Mouse (Mus musculus) forebrain, embryonic 14.5 days (tissue): ENCODE data around the gene Zfp335. TPM values are rescaled to one million over a fixed set of nuclear protein-coding genes. Genes with fewer than 3 reads are reported as not detected.

Experiments used
- ATAC-seq: fragments of 200-750 bp; cut with Nextera tagmentation; 2 replicates; pipeline ENCODE4 v1.8.0; 2017; ENCODE audit warnings: mild to moderate bottlenecking, moderate library complexity
- DNase-seq: peaks from one replicate; pipeline ENCODE4 v3.0.0-alpha.2; 2015; ENCODE audit warnings: low spot score
- H3K27ac ChIP-seq: fragments of 300-500 bp; sonication (generic); 2 replicates; pipeline ENCODE4 v1.5.1; 2014; ENCODE audit warnings: low read depth, mild to moderate bottlenecking, control low read depth, low read length, moderate library complexity
- H3K27me3 ChIP-seq: fragments of 300-500 bp; sonication (generic); replicated peaks from 2 replicates; pipeline ENCODE4 v1.6.1; 2014; ENCODE audit warnings: low read length, control low read depth, mixed read lengths; ENCODE audit not compliant: control insufficient read depth, insufficient read depth
- H3K36me3 ChIP-seq: fragments of 300-500 bp; sonication (generic); 2 replicates; pipeline ENCODE4 v1.6.1; 2014; ENCODE audit warnings: low read length, control low read depth; ENCODE audit not compliant: control insufficient read depth, insufficient read depth
- H3K4me1 ChIP-seq: fragments of 300-500 bp; sonication (generic); 2 replicates; pipeline ENCODE4 v1.6.1; 2014; ENCODE audit warnings: antibody characterized with exemption, low read length, control low read depth; ENCODE audit not compliant: control insufficient read depth, insufficient read depth
- H3K4me2 ChIP-seq: fragments of 300-500 bp; sonication (generic); 2 replicates; pipeline ENCODE4 v1.6.1; 2014; ENCODE audit warnings: mild to moderate bottlenecking, control low read depth, low read length
- H3K4me3 ChIP-seq: fragments of 300-500 bp; sonication (generic); 2 replicates; pipeline ENCODE4 v1.5.1; 2014; ENCODE audit warnings: low read depth, low read length, control low read depth
- H3K9ac ChIP-seq: fragments of 300-500 bp; sonication (generic); 2 replicates; pipeline ENCODE4 v1.6.1; 2014; ENCODE audit warnings: mild to moderate bottlenecking, low read length, control low read depth, moderate library complexity
- H3K9me3 ChIP-seq: fragments of 300-500 bp; sonication (generic); replicated peaks from 2 replicates; pipeline ENCODE4 v1.6.1; 2016; ENCODE audit warnings: low read length, control low read depth, mixed read lengths; ENCODE audit not compliant: control insufficient read depth
- WGBS: fragments of 180-500 bp; shearing (Covaris S2); extraction: QIAGEN DNeasy Blood & Tissue Kit; methylation state at CpG from one replicate; pipeline ENCODE4 v1.1.7; 2014; 5-methylcytosine and 5-hydroxymethylcytosine counted together
- polyA plus RNA-seq: library from polyadenylated mRNA; unstranded; fragments of >200 nt; fragmentation: Nextera tagmentation; extraction: Ambion mirVana; gene quantifications from 2 replicates; pipeline ENCODE4 v1.2.1, GENCODE M21; 2014

Gene Zfp335
- polyA plus RNA-seq, 1 experiment from 2014 or later: 8.9 TPM

- Histone ChIP-seq H3K4me1 (peaks cover 9% of the 10 kb centered on the region), H3K27ac (no peak overlapping the region), H3K9ac (no peak overlapping the region), H3K36me3 (peaks cover 86% of the 10 kb centered on the region), H3K9me3 (0 out of 2 replicates have a peak, but pooled peaks cover 4% of the 10 kb centered on the region), H3K27me3 (no peaks in the 10 kb centered on the region), H3K4me2 (no peak overlapping the region), H3K4me3 (no peak overlapping the region)
- ATAC-seq (no peak), DNase-seq (no peak)
- WGBS: 97% methylated on average over 4 of the region's 4 CpGs
These were observed 5.5 kb downstream of the Zfp335 start for GRCm38 (mm10) chr2:164906071-164906470.

- Histone ChIP-seq H3K27me3 (no peaks in the 10 kb centered on the region), H3K27ac (no peak overlapping the region), H3K4me3 (no peak overlapping the region), H3K9me3 (0 out of 2 replicates have a peak, but pooled peaks cover 4% of the 10 kb centered on the region), H3K4me2 (no peak overlapping the region), H3K36me3 (peaks cover 99% of the 10 kb centered on the region), H3K4me1 (no peaks in the 10 kb centered on the region), H3K9ac (no peak overlapping the region)
- no peak for ATAC-seq
- no CpG with 5 or more reads among the region's 1 CpGs for WGBS
- no peak for DNase-seq
These were observed 8.1 kb downstream of the Zfp335 start for GRCm38 (mm10) chr2:164903496-164903895.

GRCm38 (mm10) chr2:164901380-164901779 is 10.2 kb downstream of the Zfp335 start:
- H3K27ac ChIP-seq: no peak overlapping the region
- ATAC-seq (no peak), DNase-seq (no peak)
- no peaks in the 10 kb centered on the region for H3K4me1 ChIP-seq
- no peaks in the 10 kb centered on the region for H3K27me3 ChIP-seq
- H3K36me3 ChIP-seq: peaks cover 99% of the 10 kb centered on the region
- 91% methylated on average over 13 of the region's 13 CpGs for WGBS
- H3K4me3 ChIP-seq: no peak overlapping the region
- H3K9ac ChIP-seq: no peak overlapping the region
- H3K9me3 ChIP-seq: 0 out of 2 replicates have a peak, but pooled peaks cover 3% of the 10 kb centered on the region
- no peak overlapping the region for H3K4me2 ChIP-seq

- Histone ChIP-seq H3K9me3 (no peaks in the 10 kb centered on the region), H3K36me3 (peaks cover 100% of the 10 kb centered on the region), H3K9ac (no peak overlapping the region), H3K4me3 (no peak overlapping the region), H3K4me1 (no peaks in the 10 kb centered on the region), H3K27ac (no peak overlapping the region), H3K4me2 (no peak overlapping the region), H3K27me3 (no peaks in the 10 kb centered on the region)
- WGBS: 90% methylated on average over 16 of the region's 16 CpGs
- DNase-seq: no peak
- no peak for ATAC-seq
These were observed 11.7 kb downstream of the Zfp335 start for GRCm38 (mm10) chr2:164899723-164900459.

- Histone ChIP-seq H3K27ac (no peak overlapping the region), H3K9me3 (no peaks in the 10 kb centered on the region), H3K4me1 (no peaks in the 10 kb centered on the region), H3K9ac (no peak overlapping the region), H3K4me3 (no peak overlapping the region), H3K36me3 (peaks cover 100% of the 10 kb centered on the region), H3K4me2 (no peak overlapping the region), H3K27me3 (no peaks in the 10 kb centered on the region)
- DNase-seq (no peak), ATAC-seq (no peak)
- 92% methylated on average over 15 of the region's 15 CpGs for WGBS
These were observed 12.5 kb downstream of the Zfp335 start for GRCm38 (mm10) chr2:164899034-164899433.

- no peak overlapping the region for H3K9ac ChIP-seq
- H3K9me3 ChIP-seq: no peaks in the 10 kb centered on the region
- H3K27me3 ChIP-seq: no peaks in the 10 kb centered on the region
- H3K4me1 ChIP-seq: no peaks in the 10 kb centered on the region
- WGBS: 98% methylated on average over 7 of the region's 7 CpGs
- H3K4me3 ChIP-seq: no peak overlapping the region
- peaks cover 100% of the 10 kb centered on the region for H3K36me3 ChIP-seq
- ATAC-seq (no peak), DNase-seq (no peak)
- H3K4me2 ChIP-seq: no peak overlapping the region
- H3K27ac ChIP-seq: no peak overlapping the region
These were observed 13.5 kb downstream of the Zfp335 start for GRCm38 (mm10) chr2:164898008-164898407.

- Histone ChIP-seq H3K27ac (no peak overlapping the region), H3K36me3 (peaks cover 100% of the 10 kb centered on the region), H3K9ac (no peak overlapping the region), H3K4me3 (no peak overlapping the region), H3K4me1 (no peaks in the 10 kb centered on the region), H3K27me3 (no peaks in the 10 kb centered on the region), H3K9me3 (no peaks in the 10 kb centered on the region), H3K4me2 (no peak overlapping the region)
- ATAC-seq (no peak), DNase-seq (no peak)
- 93% methylated on average over 6 of the region's 6 CpGs for WGBS
These were observed 15.7 kb downstream of the Zfp335 start for GRCm38 (mm10) chr2:164895885-164896284.

- Histone ChIP-seq H3K36me3 (peaks cover 100% of the 10 kb centered on the region), H3K4me1 (no peaks in the 10 kb centered on the region), H3K9me3 (no peaks in the 10 kb centered on the region), H3K27ac (no peak overlapping the region), H3K27me3 (no peaks in the 10 kb centered on the region), H3K4me2 (no peak overlapping the region), H3K4me3 (no peak overlapping the region), H3K9ac (no peak overlapping the region)
- DNase-seq: no peak
- ATAC-seq: no peak
- 42% methylated on average over 1 of the region's 1 CpGs for WGBS
These were observed 16.9 kb downstream of the Zfp335 start for GRCm38 (mm10) chr2:164894644-164895043.

- Histone ChIP-seq H3K9ac (no peak overlapping the region), H3K9me3 (no peaks in the 10 kb centered on the region), H3K36me3 (peaks cover 100% of the 10 kb centered on the region), H3K4me1 (no peaks in the 10 kb centered on the region), H3K27me3 (no peaks in the 10 kb centered on the region), H3K4me3 (no peak overlapping the region), H3K27ac (no peak overlapping the region), H3K4me2 (no peak overlapping the region)
- DNase-seq (no peak), ATAC-seq (no peak)
- WGBS: 66% methylated on average over 5 of the region's 5 CpGs
These were observed 17.5 kb downstream of the Zfp335 start for GRCm38 (mm10) chr2:164894048-164894447.
